Mouse (Mus musculus) hindbrain, postnatal 0 days (tissue): ENCODE results near the gene Ppm1b. TPM values are rescaled to one million over a fixed set of nuclear protein-coding genes. Genes with fewer than 3 reads are reported as not detected.

Experiments
- ATAC-seq: fragments of 200-750 bp; cut with Nextera tagmentation; 2 replicates; pipeline ENCODE4 v1.8.0; 2017; ENCODE audit warnings: mild to moderate bottlenecking, moderate TSS enrichment, moderate library complexity
- DNase-seq: peaks from one replicate; pipeline ENCODE4 v3.0.0-alpha.2; 2015; ENCODE audit warnings: low spot score
- H3K27ac ChIP-seq: fragments of 300-500 bp; sonication (generic); 2 replicates; pipeline ENCODE4 v1.5.1; 2014; ENCODE audit warnings: mild to moderate bottlenecking
- H3K27me3 ChIP-seq: fragments of 300-500 bp; sonication (generic); 2 replicates; pipeline ENCODE4 v1.6.1; 2014; ENCODE audit warnings: low read length, mixed read lengths; ENCODE audit not compliant: insufficient read depth
- H3K36me3 ChIP-seq: fragments of 300-500 bp; sonication (generic); 2 replicates; pipeline ENCODE4 v1.6.1; 2014; ENCODE audit warnings: low read length, mixed read lengths; ENCODE audit not compliant: insufficient read depth
- H3K4me1 ChIP-seq: fragments of 300-500 bp; sonication (generic); 2 replicates; pipeline ENCODE4 v1.6.1; 2014; ENCODE audit warnings: antibody characterized with exemption, low read length, mixed read lengths; ENCODE audit not compliant: insufficient read depth
- H3K4me2 ChIP-seq: fragments of 300-500 bp; sonication (generic); 2 replicates; pipeline ENCODE4 v1.6.1; 2014; ENCODE audit warnings: low read depth, mild to moderate bottlenecking, low read length, moderate library complexity, mixed read lengths
- H3K4me3 ChIP-seq: fragments of 300-500 bp; sonication (generic); 2 replicates; pipeline ENCODE4 v1.5.1; 2014; ENCODE audit warnings: low read length
- H3K9ac ChIP-seq: fragments of 300-500 bp; sonication (generic); replicated peaks from 2 replicates; pipeline ENCODE4 v1.6.1; 2014; ENCODE audit warnings: mild to moderate bottlenecking, low read length, moderate library complexity, mixed read lengths
- H3K9me3 ChIP-seq: fragments of 300-500 bp; sonication (generic); 2 replicates; pipeline ENCODE4 v1.6.1; 2016; ENCODE audit warnings: low read length, mixed read lengths
- CTCF ChIP-seq: IDR thresholded peaks from 2 replicates; pipeline ENCODE4 v1.5.1; 2016; ENCODE audit warnings: antibody characterized with exemption, control low read depth, low read depth
- WGBS: fragments of 180-500 bp; shearing (Covaris S2); extraction: QIAGEN DNeasy Blood & Tissue Kit; methylation state at CpG from one replicate; pipeline ENCODE4 v1.1.7; 2014; 5-methylcytosine and 5-hydroxymethylcytosine counted together
- polyA plus RNA-seq: library from polyadenylated mRNA; unstranded; fragments of >200 nt; fragmentation: Nextera tagmentation; extraction: Ambion mirVana; gene quantifications from 2 replicates; pipeline ENCODE4 v1.2.1, GENCODE M21; 2015
- total RNA-seq: library from RNA; depleted of rRNA; stranded (reverse); fragments of >200 nt; gene quantifications from 2 replicates; pipeline ENCODE4 v1.2.3, GENCODE M21; 2014

The Ppm1b gene
- total and polyA plus RNA-seq, 2 experiments from 2014 or later = 49.1 to 61.8 TPM

GRCm38 (mm10) chr17:84957487-84958259 lies 1.1 kb downstream of the Ppm1b start:
- peak overlapping the region; percentile 73 for H3K4me3 ChIP-seq
- peak overlapping the region; percentile 94 for H3K27ac ChIP-seq
- TF ChIP-seq CTCF = no peak
- peaks cover 22% of the 10 kb centered on the region; the same call in 1 of the 2 replicates for H3K4me1 ChIP-seq
- H3K4me2 ChIP-seq = peak overlapping the region; percentile 76
- under 1% methylated on average over 46 of the region's 55 CpGs for WGBS
- no peaks in the 10 kb centered on the region for H3K27me3 ChIP-seq
- no peaks in the 10 kb centered on the region for H3K9me3 ChIP-seq
- no peaks in the 10 kb centered on the region for H3K36me3 ChIP-seq
- DNase-seq = peak; percentile 100
- ATAC-seq = peak; percentile 99
- peak overlapping the region; percentile 94 for H3K9ac ChIP-seq

- H3K27ac ChIP-seq = peak overlapping the region; percentile 94
- under 1% methylated on average over 48 of the region's 52 CpGs for WGBS
- no peaks in the 10 kb centered on the region for H3K27me3 ChIP-seq
- no peaks in the 10 kb centered on the region for H3K9me3 ChIP-seq
- peak overlapping the region; percentile 73 for H3K4me3 ChIP-seq
- H3K36me3 ChIP-seq = no peaks in the 10 kb centered on the region
- H3K9ac ChIP-seq = peak overlapping the region; percentile 94
- ATAC-seq (no peak), DNase-seq (peak; percentile 47)
- peaks cover 22% of the 10 kb centered on the region; the same call in 1 of the 2 replicates for H3K4me1 ChIP-seq
- H3K4me2 ChIP-seq = peak overlapping the region; percentile 76
- no peak for TF ChIP-seq CTCF
Measured at GRCm38 (mm10) chr17:84958411-84958911, 1.9 kb downstream of the Ppm1b start.

GRCm38 (mm10) chr17:84958986-84959664 lies 2.6 kb downstream of the Ppm1b start:
- no peak for ATAC-seq
- no peak for DNase-seq
- Histone ChIP-seq H3K4me1 (peaks cover 22% of the 10 kb centered on the region; the same call in 1 of the 2 replicates), H3K36me3 (no peaks in the 10 kb centered on the region), H3K27me3 (no peaks in the 10 kb centered on the region), H3K9ac (peak overlapping the region; percentile 94; the same call in 1 of the 2 replicates), H3K4me3 (peak overlapping the region; percentile 73), H3K9me3 (no peaks in the 10 kb centered on the region), H3K27ac (no peak overlapping the region), H3K4me2 (peak overlapping the region; percentile 76)
- no peak for TF ChIP-seq CTCF
- WGBS = 28% methylated on average over 6 of the region's 6 CpGs

GRCm38 (mm10) chr17:84959665-84960020 lies 3.1 kb downstream of the Ppm1b start:
- H3K36me3 ChIP-seq = no peaks in the 10 kb centered on the region
- no peak overlapping the region; the same call in 1 of the 2 replicates for H3K9ac ChIP-seq
- ATAC-seq = no peak
- no peaks in the 10 kb centered on the region for H3K27me3 ChIP-seq
- no peak for DNase-seq
- H3K4me1 ChIP-seq = peaks cover 22% of the 10 kb centered on the region; the same call in 1 of the 2 replicates
- peak overlapping the region; percentile 73 for H3K4me3 ChIP-seq
- no peak overlapping the region for H3K27ac ChIP-seq
- peak overlapping the region; percentile 76 for H3K4me2 ChIP-seq
- TF ChIP-seq CTCF = no peak
- no peaks in the 10 kb centered on the region for H3K9me3 ChIP-seq
- WGBS = 74% methylated on average over 3 of the region's 3 CpGs

GRCm38 (mm10) chr17:84960136-84960535 lies 3.6 kb downstream of the Ppm1b start:
- 53% methylated on average over 4 of the region's 4 CpGs for WGBS
- H3K9ac ChIP-seq = no peak overlapping the region

GRCm38 (mm10) chr17:84962046-84962445 lies 5.5 kb downstream of the Ppm1b start:
- peaks cover 17% of the 10 kb centered on the region; the same call in 1 of the 2 replicates for H3K4me1 ChIP-seq
- no peak for DNase-seq
- no peak overlapping the region for H3K4me2 ChIP-seq
- no peak for ATAC-seq
- H3K9me3 ChIP-seq = no peaks in the 10 kb centered on the region
- no peak overlapping the region for H3K27ac ChIP-seq
- 93% methylated on average over 4 of the region's 4 CpGs for WGBS
- no peaks in the 10 kb centered on the region for H3K36me3 ChIP-seq
- H3K9ac ChIP-seq = no peak overlapping the region
- H3K4me3 ChIP-seq = no peak overlapping the region
- H3K27me3 ChIP-seq = no peaks in the 10 kb centered on the region
- no peak for TF ChIP-seq CTCF

More at GRCm38 (mm10) chr17:84960136-84960535, 3.6 kb downstream of the Ppm1b start:
- Histone ChIP-seq H3K4me3 (peak overlapping the region; percentile 14; the same call in 1 of the 2 replicates), H3K27ac (no peak overlapping the region), H3K4me2 (peak overlapping the region; percentile 76), H3K36me3 (no peaks in the 10 kb centered on the region), H3K9me3 (no peaks in the 10 kb centered on the region), H3K4me1 (peaks cover 22% of the 10 kb centered on the region; the same call in 1 of the 2 replicates), H3K27me3 (no peaks in the 10 kb centered on the region)
- TF ChIP-seq CTCF = no peak
- no peak for DNase-seq
- ATAC-seq = no peak
